Mouse (Mus musculus) neural tube, embryonic 12.5 days (tissue): ENCODE data around the gene Cyp2w1. TPM values are rescaled to one million over a fixed set of nuclear protein-coding genes. Genes with fewer than 3 reads are reported as not detected.
A peak's percentile ranks its signal among the peaks of the same experiment; 100 is the strongest.

Source experiments
- ATAC-seq: fragments of 200-750 bp; cut with Nextera tagmentation; 2 replicates; pipeline ENCODE4 v1.8.0; 2017; ENCODE audit warnings: low read depth, mild to moderate bottlenecking, moderate TSS enrichment, moderate library complexity; ENCODE audit not compliant: low FRiP score
- H3K27ac ChIP-seq: fragments of 300-500 bp; sonication (generic); 2 replicates; pipeline ENCODE4 v1.5.1; 2016
- H3K27me3 ChIP-seq: fragments of 300-500 bp; sonication (generic); replicated peaks from 2 replicates; pipeline ENCODE4 v1.6.1; 2016; ENCODE audit warnings: mild to moderate bottlenecking
- H3K36me3 ChIP-seq: fragments of 300-500 bp; sonication (generic); 2 replicates; pipeline ENCODE4 v1.6.1; 2016; ENCODE audit warnings: mild to moderate bottlenecking
- H3K4me1 ChIP-seq: fragments of 300-500 bp; sonication (generic); 2 replicates; pipeline ENCODE4 v1.6.1; 2016
- H3K4me2 ChIP-seq: fragments of 300-500 bp; sonication (generic); replicated peaks from 2 replicates; pipeline ENCODE4 v1.6.1; 2016; ENCODE audit warnings: mild to moderate bottlenecking
- H3K4me3 ChIP-seq: fragments of 300-500 bp; sonication (generic); 2 replicates; pipeline ENCODE4 v1.5.1; 2016
- H3K9ac ChIP-seq: fragments of 300-500 bp; sonication (generic); 2 replicates; pipeline ENCODE4 v1.6.1; 2016; ENCODE audit warnings: mild to moderate bottlenecking
- H3K9me3 ChIP-seq: fragments of 300-500 bp; sonication (generic); 2 replicates; pipeline ENCODE4 v1.6.1; 2016; ENCODE audit warnings: mild to moderate bottlenecking
- WGBS: fragments of 180-500 bp; shearing (Covaris S2); methylation state at CpG from one replicate; pipeline ENCODE4 v1.1.7; 2016; 5-methylcytosine and 5-hydroxymethylcytosine counted together
- polyA plus RNA-seq: library from polyadenylated mRNA; unstranded; fragments of >200 nt; fragmentation: Nextera tagmentation; extraction: Ambion mirVana; gene quantifications from 2 replicates; pipeline ENCODE4 v1.2.1, GENCODE M21; 2016

The Cyp2w1 gene
- polyA plus RNA-seq: 0.13 TPM in 1 of 2 replicates, not detected in the other

DNA sequence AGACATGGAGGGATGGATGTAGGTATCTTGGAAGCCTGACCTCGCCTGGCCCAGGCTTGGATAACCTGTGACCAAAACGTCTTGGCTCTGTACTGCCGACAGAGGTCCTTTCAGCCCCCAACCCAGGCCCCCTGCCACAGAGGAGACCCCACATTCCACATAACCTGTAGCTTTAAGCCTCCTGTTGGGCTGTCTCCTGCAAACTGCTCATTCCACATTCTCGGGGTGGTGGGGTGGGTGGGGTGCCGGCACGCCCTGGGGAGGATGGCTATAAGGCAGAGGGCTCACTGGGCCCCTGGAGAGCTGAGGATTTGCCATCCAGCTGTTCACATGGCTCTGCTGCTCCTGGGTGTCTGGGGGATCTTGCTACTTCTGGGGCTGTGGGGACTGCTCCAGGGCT lies at the start of gene Cyp2w1:
TSS of gene Cyp2w1 (plus strand) at position 301 of the 400 bp plus-strand sequence.
- H3K36me3 ChIP-seq: no peaks in the 10 kb centered on the region
- ATAC-seq: no peak
- H3K4me1 ChIP-seq: peaks cover 15% of the 10 kb centered on the region; the same call in 1 of the 2 replicates
- H3K4me2 ChIP-seq: no peak within 1 kb of the TSS
- H3K9ac ChIP-seq: no peak within 1 kb of the TSS
- no peaks in the 10 kb centered on the region for H3K9me3 ChIP-seq
- WGBS: 62% methylated on average over 6 of the region's 6 CpGs
- H3K27me3 ChIP-seq: no peaks in the 10 kb centered on the region; the same call in 1 of the 2 replicates
- no peak within 1 kb of the TSS for H3K27ac ChIP-seq
- no peak within 1 kb of the TSS for H3K4me3 ChIP-seq

DNA sequence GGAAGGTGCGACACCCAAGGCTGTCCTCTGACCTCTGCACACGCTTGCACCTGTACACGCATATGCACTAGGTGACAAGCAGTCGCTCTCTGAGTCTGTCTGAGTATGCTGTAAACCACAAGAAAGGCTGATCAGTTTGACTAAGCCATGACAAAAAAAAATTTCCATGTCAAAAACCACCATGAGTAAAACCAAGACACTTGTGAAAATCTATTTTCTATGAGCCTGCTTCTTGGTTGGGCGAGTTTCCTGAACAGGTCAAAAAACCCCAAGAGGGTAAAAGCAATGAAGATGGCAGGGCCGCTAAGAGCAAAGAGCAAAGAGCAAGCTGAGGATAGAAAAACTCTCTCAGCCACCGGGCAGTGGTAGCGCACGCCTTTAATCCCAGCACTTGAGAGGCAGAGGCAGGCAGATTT lies 48.8 kb upstream of the Cyp2w1 start:
- no peak overlapping the region for H3K4me2 ChIP-seq
- H3K27ac ChIP-seq: no peak overlapping the region
- H3K4me1 ChIP-seq: no peaks in the 10 kb centered on the region
- no peak overlapping the region for H3K9ac ChIP-seq
- H3K4me3 ChIP-seq: no peak overlapping the region
- no peaks in the 10 kb centered on the region for H3K36me3 ChIP-seq
- no peak for ATAC-seq
- H3K27me3 ChIP-seq: no peaks in the 10 kb centered on the region; the same call in 1 of the 2 replicates
- no peaks in the 10 kb centered on the region for H3K9me3 ChIP-seq
- 90% methylated on average over 9 of the region's 9 CpGs for WGBS

DNA sequence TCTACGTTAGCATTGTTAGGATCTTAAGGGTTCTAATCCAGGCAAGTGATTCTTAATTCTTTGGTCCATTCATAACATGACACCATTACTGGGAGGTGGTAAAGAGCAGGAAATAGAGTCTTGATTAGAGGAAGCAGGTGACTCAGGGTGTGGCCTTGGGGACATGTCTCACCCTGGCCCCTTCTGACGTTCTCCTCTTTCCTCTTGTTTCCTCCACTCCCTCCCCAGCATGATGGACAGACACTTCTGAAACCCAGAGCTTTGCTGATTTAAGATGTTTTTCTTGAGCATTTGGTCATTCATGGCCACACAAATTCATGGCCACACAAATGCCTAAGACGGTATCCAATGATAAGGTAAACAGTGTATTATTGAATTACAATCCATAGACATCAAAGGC lies 42.5 kb upstream of the Cyp2w1 start:
- no peak overlapping the region for H3K27ac ChIP-seq
- no peaks in the 10 kb centered on the region for H3K9me3 ChIP-seq
- no peaks in the 10 kb centered on the region for H3K27me3 ChIP-seq
- no peaks in the 10 kb centered on the region for H3K4me1 ChIP-seq
- no peak overlapping the region for H3K9ac ChIP-seq
- no peaks in the 10 kb centered on the region for H3K36me3 ChIP-seq
- H3K4me3 ChIP-seq: no peak overlapping the region
- no peak overlapping the region for H3K4me2 ChIP-seq
- WGBS: 72% methylated on average over 3 of the region's 3 CpGs
- ATAC-seq: no peak

DNA sequence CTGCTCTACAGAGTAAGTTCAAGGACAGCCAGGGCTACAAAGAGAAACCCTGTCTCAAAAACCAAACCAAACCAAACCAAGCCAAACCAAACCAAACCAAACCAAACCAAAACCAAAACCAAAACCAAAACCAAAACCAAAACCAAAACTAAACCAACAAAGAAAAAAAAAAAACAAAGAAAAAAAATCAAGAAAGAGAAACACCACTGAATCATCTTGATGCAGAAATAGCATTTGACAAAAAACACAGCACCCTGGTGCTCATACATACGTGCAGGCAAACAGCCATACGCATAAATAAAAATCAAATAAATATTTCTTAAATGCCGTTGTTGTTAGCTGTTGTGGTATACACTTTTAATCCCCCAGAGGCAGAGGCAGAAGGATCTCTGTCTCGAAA lies 41.9 kb upstream of the Cyp2w1 start:
- Histone ChIP-seq H3K9me3 (no peaks in the 10 kb centered on the region), H3K4me2 (no peak overlapping the region), H3K27me3 (no peaks in the 10 kb centered on the region), H3K9ac (no peak overlapping the region), H3K4me1 (no peaks in the 10 kb centered on the region), H3K27ac (no peak overlapping the region), H3K4me3 (no peak overlapping the region), H3K36me3 (no peaks in the 10 kb centered on the region)
- no peak for ATAC-seq
- WGBS: 91% methylated on average over 4 of the region's 4 CpGs

DNA sequence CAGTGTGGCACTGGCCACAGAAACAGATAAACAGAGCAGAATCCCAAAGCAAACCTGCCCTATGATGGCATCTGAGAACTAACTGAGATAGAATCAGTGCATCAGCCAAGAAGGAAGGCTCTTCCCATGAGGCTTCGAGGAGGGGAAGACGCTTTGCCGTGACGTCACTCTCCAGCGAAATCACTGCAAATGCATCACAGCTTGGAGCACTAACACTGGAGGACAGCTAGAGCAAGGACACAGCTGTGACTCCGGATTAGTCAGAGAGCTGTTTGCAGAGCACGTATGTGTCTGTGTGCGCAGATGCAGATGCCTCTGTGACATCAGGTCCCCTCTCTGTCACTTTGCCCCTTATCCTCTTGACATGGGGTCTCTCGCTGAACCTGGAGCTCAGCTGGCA lies 40.6 kb upstream of the Cyp2w1 start:
- no peak overlapping the region for H3K9ac ChIP-seq
- no peak overlapping the region for H3K4me3 ChIP-seq
- H3K9me3 ChIP-seq: no peaks in the 10 kb centered on the region
- WGBS: 92% methylated on average over 9 of the region's 9 CpGs
- no peaks in the 10 kb centered on the region for H3K27me3 ChIP-seq
- no peak overlapping the region for H3K27ac ChIP-seq
- no peak for ATAC-seq
- H3K4me1 ChIP-seq: no peaks in the 10 kb centered on the region
- no peak overlapping the region for H3K4me2 ChIP-seq
- no peaks in the 10 kb centered on the region for H3K36me3 ChIP-seq

DNA sequence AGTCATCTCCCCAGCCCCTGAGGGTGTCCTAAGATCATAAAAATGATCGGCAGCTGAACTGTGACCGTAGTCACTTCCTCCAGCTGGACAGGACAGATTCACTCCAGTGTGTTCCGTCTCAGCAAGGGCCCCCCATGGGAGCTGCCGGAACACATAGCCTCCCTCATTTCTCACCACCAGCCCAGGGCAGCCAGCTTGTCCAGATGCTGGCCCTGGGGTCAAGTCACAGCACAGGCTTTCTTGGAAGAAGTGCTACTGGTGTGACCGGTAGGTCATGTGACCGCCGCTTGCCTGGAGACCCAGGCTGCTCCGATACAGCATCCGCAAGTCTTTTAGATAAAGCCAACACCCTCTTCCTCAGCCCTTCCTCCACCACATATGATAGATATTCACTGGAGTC lies 38.9 kb upstream of the Cyp2w1 start:
- Histone ChIP-seq H3K4me2 (no peak overlapping the region), H3K4me3 (no peak overlapping the region), H3K27me3 (no peaks in the 10 kb centered on the region), H3K9ac (no peak overlapping the region), H3K36me3 (no peaks in the 10 kb centered on the region), H3K4me1 (no peaks in the 10 kb centered on the region), H3K9me3 (no peaks in the 10 kb centered on the region), H3K27ac (no peak overlapping the region)
- ATAC-seq: no peak
- WGBS: 85% methylated on average over 9 of the region's 9 CpGs

DNA sequence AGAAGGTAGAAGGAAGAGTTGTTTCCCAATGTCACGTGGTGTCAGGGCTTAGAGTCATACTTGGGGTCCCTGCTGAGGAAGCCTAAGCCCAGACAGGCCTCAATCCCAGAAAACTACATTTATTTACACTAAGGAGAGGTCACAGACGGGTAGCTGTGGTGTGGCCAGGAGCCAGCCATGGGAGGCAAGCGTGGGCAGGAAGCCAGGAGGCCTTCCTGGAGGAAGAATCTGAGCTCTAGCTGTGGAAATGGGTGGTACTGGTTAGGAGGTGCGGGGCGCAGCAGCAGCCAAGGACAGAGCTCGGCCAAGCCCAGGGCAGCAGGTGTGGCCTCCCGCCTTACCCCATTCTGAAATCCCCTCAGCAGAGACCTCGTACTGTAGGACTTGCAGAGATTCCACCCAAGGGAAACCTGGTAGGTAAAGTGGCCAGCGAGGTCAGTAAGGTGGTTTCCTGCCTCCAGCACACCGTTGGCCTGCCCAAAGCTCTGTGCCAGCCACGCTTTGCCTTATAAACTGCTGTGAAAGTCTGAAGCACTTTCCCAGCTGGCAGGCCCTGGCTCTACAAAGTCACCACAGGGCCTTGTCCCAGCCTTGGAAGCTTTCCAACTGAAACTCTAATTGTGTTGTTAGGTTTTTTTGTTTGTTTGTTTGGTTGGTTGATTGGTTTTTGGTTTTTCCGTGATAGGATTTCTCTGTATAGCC lies 37.3 kb upstream of the Cyp2w1 start:
- Histone ChIP-seq H3K9me3 (no peaks in the 10 kb centered on the region), H3K9ac (no peak overlapping the region), H3K27me3 (no peaks in the 10 kb centered on the region), H3K4me1 (no peaks in the 10 kb centered on the region), H3K4me2 (no peak overlapping the region), H3K36me3 (no peaks in the 10 kb centered on the region), H3K27ac (no peak overlapping the region), H3K4me3 (no peak overlapping the region)
- WGBS: 87% methylated on average over 12 of the region's 12 CpGs
- no peak for ATAC-seq

DNA sequence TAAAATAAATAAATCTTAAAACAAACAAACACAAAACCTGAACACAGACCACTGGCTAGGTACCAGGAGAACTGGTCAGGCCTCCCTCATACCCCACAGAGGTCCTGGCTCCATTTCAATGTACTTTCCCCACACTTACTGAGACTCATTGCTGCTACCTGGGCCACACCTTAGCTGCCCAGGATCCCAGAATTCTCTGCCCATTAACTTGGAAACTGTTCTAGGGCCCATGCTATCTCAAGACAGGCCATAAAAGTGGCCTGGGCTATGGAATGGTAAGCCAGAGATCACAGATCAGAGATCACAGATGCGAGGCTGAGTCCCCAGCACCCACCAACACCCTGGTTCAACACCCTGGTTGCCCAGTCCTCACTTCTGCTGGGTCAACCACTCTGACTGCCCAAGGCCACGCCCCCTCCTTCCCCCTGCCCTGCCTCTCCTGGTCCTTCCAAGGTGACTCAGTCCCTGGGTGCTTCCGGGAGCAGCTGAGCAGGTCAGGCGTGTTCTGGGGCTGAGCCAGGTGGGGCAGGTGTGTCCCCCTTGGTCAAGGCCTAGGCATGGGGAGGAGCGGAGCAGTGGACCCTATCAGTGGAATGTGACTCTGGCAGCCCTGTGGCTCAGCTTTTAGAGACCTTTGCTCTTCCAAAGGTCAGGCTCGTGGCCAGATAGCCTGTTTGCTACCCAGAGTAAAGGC lies 35.3 kb upstream of the Cyp2w1 start:
- Histone ChIP-seq H3K4me3 (no peak overlapping the region), H3K27me3 (no peaks in the 10 kb centered on the region), H3K4me1 (no peaks in the 10 kb centered on the region), H3K4me2 (no peak overlapping the region), H3K9ac (no peak overlapping the region), H3K27ac (no peak overlapping the region), H3K36me3 (no peaks in the 10 kb centered on the region), H3K9me3 (no peaks in the 10 kb centered on the region)
- WGBS: 82% methylated on average over 6 of the region's 6 CpGs
- no peak for ATAC-seq

DNA sequence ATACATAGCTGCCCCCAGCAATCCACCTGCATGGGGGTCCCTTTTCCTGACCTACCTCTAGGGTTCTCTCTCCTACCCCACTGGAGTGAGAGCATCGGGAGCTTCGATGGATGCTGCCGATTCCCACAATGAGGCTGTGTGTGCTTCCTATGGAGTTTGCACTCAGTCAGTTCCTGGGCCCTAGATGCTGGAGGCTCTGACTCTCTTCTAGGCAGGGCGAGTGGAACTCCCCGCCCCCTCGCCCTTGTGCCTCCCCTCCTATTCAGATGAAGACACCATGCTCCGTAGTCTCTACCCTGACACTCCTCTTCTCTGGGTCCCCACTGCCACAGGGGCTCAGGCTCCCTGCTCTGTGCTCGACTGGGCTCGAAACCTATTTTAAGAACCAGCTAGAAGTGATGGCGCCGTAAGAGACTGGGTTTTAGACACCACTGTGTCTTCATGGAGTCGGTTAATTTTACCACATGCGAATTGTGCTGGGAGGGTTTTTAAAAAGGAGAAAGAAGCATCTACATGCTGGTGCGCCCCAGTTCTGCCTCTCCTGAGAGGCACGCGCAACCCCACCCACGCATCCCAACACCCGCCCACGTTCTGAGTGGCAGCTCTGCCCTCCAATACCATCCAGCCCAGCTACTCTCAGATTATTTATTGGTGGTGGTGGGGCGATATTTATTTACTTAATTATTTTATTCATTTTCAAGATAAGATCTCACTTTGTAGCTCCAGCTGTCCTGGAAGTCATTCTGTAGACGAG lies 34.5 kb upstream of the Cyp2w1 start:
- H3K9me3 ChIP-seq: no peaks in the 10 kb centered on the region
- no peak overlapping the region for H3K4me2 ChIP-seq
- 63% methylated on average over 21 of the region's 21 CpGs for WGBS
- no peak overlapping the region for H3K27ac ChIP-seq
- H3K27me3 ChIP-seq: peaks cover 6% of the 10 kb centered on the region
- H3K9ac ChIP-seq: no peak overlapping the region
- no peak for ATAC-seq
- no peak overlapping the region for H3K4me3 ChIP-seq
- no peaks in the 10 kb centered on the region for H3K4me1 ChIP-seq
- no peaks in the 10 kb centered on the region for H3K36me3 ChIP-seq

DNA sequence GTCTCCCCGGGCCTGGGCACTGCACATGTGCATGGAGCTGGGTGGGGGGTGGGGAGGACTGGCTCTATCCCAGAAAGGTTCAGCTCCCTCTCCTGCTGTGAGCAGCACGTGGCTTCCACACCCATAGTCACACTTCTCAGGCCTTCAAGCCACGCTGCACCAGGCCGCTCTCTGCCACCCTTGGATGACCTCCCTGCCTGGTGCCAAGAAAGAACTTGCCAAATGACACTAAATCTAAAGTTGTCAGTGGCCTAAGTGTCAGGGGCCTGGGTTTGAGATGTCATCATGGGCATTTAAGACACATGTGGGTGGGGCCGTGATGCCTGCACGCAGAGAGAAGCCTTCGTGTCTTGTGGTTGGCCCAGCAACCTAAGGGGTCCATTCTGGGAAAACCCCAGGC lies 32.0 kb upstream of the Cyp2w1 start:
- peaks cover 13% of the 10 kb centered on the region; the same call in 1 of the 2 replicates for H3K4me1 ChIP-seq
- H3K36me3 ChIP-seq: no peaks in the 10 kb centered on the region

DNA sequence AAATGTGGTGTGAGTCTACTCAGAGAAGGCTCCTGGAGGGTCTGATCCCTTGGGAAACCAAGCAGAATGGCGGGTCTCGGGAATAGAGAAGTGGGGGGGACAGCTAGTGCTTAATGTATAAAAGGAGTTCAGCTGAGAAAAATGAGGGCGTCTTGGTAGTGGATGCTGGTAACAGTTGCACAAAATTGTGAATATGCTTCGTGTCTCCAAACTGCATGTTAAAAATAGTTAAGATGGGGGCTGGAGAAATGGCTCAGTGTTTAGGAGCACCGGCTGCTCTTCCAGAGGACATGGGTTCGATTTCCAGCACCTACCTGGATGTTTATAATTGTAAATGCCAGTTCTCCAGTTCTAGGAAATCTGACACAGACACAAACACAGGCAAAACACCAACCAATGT lies 31.1 kb upstream of the Cyp2w1 start:
- no peak overlapping the region for H3K4me3 ChIP-seq
- WGBS: 84% methylated on average over 6 of the region's 6 CpGs
- H3K36me3 ChIP-seq: no peaks in the 10 kb centered on the region
- no peak overlapping the region for H3K27ac ChIP-seq
- no peak overlapping the region for H3K4me2 ChIP-seq
- no peak overlapping the region for H3K9ac ChIP-seq
- no peaks in the 10 kb centered on the region for H3K9me3 ChIP-seq
- peaks cover 13% of the 10 kb centered on the region; the same call in 1 of the 2 replicates for H3K4me1 ChIP-seq
- H3K27me3 ChIP-seq: peaks cover 38% of the 10 kb centered on the region
- no peak for ATAC-seq

More for the DNA sequence above, 32.0 kb upstream of the Cyp2w1 start:
- 79% methylated on average over 7 of the region's 7 CpGs for WGBS
- Histone ChIP-seq H3K9me3 (no peaks in the 10 kb centered on the region), H3K27ac (no peak overlapping the region), H3K27me3 (peaks cover 29% of the 10 kb centered on the region), H3K4me2 (no peak overlapping the region), H3K4me3 (no peak overlapping the region), H3K9ac (no peak overlapping the region)
- ATAC-seq: no peak

DNA sequence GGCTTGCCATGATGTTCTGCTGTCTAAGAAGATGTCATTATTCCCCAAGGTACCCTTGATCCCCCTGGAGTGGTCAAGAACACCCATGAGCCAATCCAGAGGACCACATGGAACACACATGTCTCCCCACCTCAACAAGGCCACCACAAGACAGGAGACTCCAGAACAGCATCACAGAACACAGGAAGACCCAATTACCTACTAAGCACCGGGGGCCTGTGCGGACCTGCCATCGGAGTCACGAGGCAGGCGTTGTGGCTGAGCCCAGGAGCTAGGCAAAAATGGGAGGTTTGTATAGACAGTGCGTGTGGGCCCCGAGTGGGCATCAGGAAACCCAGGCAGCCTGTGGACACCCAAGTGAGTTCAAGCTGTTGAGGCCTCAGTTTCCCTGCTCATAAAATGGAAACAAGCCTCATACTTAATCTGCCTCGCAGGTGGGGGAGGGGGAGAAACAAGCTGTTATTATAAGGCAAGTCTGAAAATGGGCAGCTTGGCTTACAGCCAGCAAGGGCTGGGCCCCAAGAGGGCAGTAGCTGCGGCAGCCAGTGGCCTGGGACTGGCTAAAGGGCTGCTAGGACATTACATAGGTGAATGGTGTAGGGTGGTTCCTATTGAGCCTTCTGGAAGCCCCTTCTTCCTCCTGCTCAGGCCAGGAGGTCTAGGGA lies 29.0 kb upstream of the Cyp2w1 start:
- Histone ChIP-seq H3K9ac (no peak overlapping the region), H3K27me3 (peaks cover 48% of the 10 kb centered on the region)

More for the DNA sequence above, 29.0 kb upstream of the Cyp2w1 start:
- H3K4me3 ChIP-seq: no peak overlapping the region
- no peaks in the 10 kb centered on the region for H3K9me3 ChIP-seq
- H3K27ac ChIP-seq: no peak overlapping the region
- peak overlapping the region; percentile 96 for H3K4me2 ChIP-seq
- 82% methylated on average over 9 of the region's 9 CpGs for WGBS
- no peak for ATAC-seq
- H3K4me1 ChIP-seq: peaks cover 13% of the 10 kb centered on the region; the same call in 1 of the 2 replicates
- no peaks in the 10 kb centered on the region for H3K36me3 ChIP-seq
